Comparison of ENCODE assay signal across 8 mouse cellular contexts in the genomic region with DNA sequence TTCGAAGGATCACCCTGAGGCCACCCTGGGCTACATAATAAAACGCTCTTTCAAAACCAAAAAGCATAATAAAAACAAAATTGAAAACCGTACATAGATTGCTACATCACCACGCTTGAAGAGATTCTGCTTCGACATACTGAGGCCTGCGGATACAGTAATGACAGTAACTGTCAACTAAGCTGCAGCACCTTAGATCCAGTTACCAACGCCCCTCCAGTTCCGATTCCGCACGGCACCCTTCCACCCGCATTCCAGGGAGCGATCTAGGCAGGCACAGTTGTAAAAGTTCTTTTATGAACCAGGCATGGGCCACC. TPM values are rescaled to one million over a fixed set of nuclear protein-coding genes. Genes with fewer than 3 reads are reported as not detected.
A peak's percentile ranks its signal among the peaks of the same experiment; 100 is the strongest.
DNase-seq lines count a peak whose midpoint lies in the region; ATAC-seq lines count a peak whose summit lies in the region.

No protein-coding gene starts in this region.

- H3K36me3 ChIP-seq in kidney, embryonic 16.5 days (ENCODE audit: insufficient read depth, low read length) = peaks cover 11% of the 10 kb centered on the region
- peaks cover 14% of the 10 kb centered on the region for H3K36me3 ChIP-seq in hindbrain, embryonic 14.5 days (replicated peaks; ENCODE audit: control insufficient read depth, insufficient read depth)
- H3K36me3 ChIP-seq in midbrain, embryonic 14.5 days (ENCODE audit: control insufficient read depth, insufficient read depth, low read length) = peaks cover 14% of the 10 kb centered on the region

- peak overlapping the region; percentile 90 for H3K4me3 ChIP-seq in kidney, embryonic 16.5 days (ENCODE audit: low read length)
- peak overlapping the region; percentile 84 for H3K4me3 ChIP-seq in hindbrain, embryonic 14.5 days (replicated peaks; ENCODE audit: low read length)
- peak overlapping the region; percentile 82 for H3K4me3 ChIP-seq in midbrain, embryonic 14.5 days (replicated peaks; ENCODE audit: low read depth, low read length)

- no peak for DNase-seq in kidney, postnatal 36 days
- peak; percentile 33 for DNase-seq in hindbrain, embryonic 14.5 days (ENCODE audit: low spot score)
- DNase-seq in midbrain, embryonic 14.5 days = no peak
- DNase-seq in thymus, postnatal 4 days = no peak
- no peak for DNase-seq in urinary bladder, adult 2 months (ENCODE audit: low spot score)
- DNase-seq in gastrocnemius, postnatal 14 days = no peak

- no peak for ATAC-seq in kidney, embryonic 16.5 days (ENCODE audit: low FRiP score, low TSS enrichment)
- peak; percentile 31 for ATAC-seq in common myeloid progenitor, adult 5-6 weeks (replicated peaks; ENCODE audit: low read depth, poor library complexity, severe bottlenecking)
- no peak; the same call in 1 of the 2 replicates for ATAC-seq in hindbrain, embryonic 14.5 days (ENCODE audit: low FRiP score)
- no peak for ATAC-seq in midbrain, embryonic 14.5 days (ENCODE audit: low FRiP score, low TSS enrichment)

- H3K4me1 ChIP-seq in kidney, embryonic 16.5 days (ENCODE audit: insufficient read depth, low read length) = peaks cover 13% of the 10 kb centered on the region
- H3K4me1 ChIP-seq in hindbrain, embryonic 14.5 days (replicated peaks; ENCODE audit: control insufficient read depth, insufficient read depth, low read length) = peaks cover 24% of the 10 kb centered on the region
- H3K4me1 ChIP-seq in midbrain, embryonic 14.5 days (ENCODE audit: control insufficient read depth, insufficient read depth, low read length) = peaks cover 23% of the 10 kb centered on the region

- peak overlapping the region; percentile 50 for H3K4me2 ChIP-seq in kidney, embryonic 16.5 days (replicated peaks; ENCODE audit: low read depth, low read length)
- peak overlapping the region; percentile 98 for H3K4me2 ChIP-seq in hindbrain, embryonic 14.5 days (replicated peaks)
- H3K4me2 ChIP-seq in midbrain, embryonic 14.5 days (ENCODE audit: low read length) = peak overlapping the region; percentile 55

- no peaks in the 10 kb centered on the region for H3K9me3 ChIP-seq in kidney, embryonic 16.5 days (ENCODE audit: low read length)
- H3K9me3 ChIP-seq in hindbrain, embryonic 14.5 days (ENCODE audit: control insufficient read depth, low read length) = no peaks in the 10 kb centered on the region
- no peaks in the 10 kb centered on the region for H3K9me3 ChIP-seq in midbrain, embryonic 14.5 days (ENCODE audit: control insufficient read depth, low read length)

- H3K9ac ChIP-seq in kidney, embryonic 16.5 days (replicated peaks; ENCODE audit: low read length) = peak overlapping the region; percentile 96
- peak overlapping the region; percentile 81 for H3K9ac ChIP-seq in hindbrain, embryonic 14.5 days
- H3K9ac ChIP-seq in midbrain, embryonic 14.5 days (replicated peaks; ENCODE audit: low read length) = peak overlapping the region; percentile 92

- WGBS in kidney, embryonic 16.5 days = 3% methylated on average over 12 of the region's 12 CpGs
- 5% methylated on average over 12 of the region's 12 CpGs for WGBS in hindbrain, embryonic 14.5 days
- 5% methylated on average over 12 of the region's 12 CpGs for WGBS in midbrain, embryonic 14.5 days

- intact Hi-C loops in gastrocnemius, postnatal 14 days (cut with DNase I; ENCODE audit: low total_unique reads) = no loop called here

- no peaks in the 10 kb centered on the region for H3K27me3 ChIP-seq in kidney, embryonic 16.5 days (ENCODE audit: insufficient read depth, low read length)
- no peaks in the 10 kb centered on the region for H3K27me3 ChIP-seq in hindbrain, embryonic 14.5 days (ENCODE audit: control insufficient read depth, insufficient read depth, low read length)
- no peaks in the 10 kb centered on the region for H3K27me3 ChIP-seq in midbrain, embryonic 14.5 days (ENCODE audit: control insufficient read depth, insufficient read depth, low read length)

- H3K27ac ChIP-seq in kidney, embryonic 16.5 days (ENCODE audit: low read length) = peak overlapping the region; percentile 92
- peak overlapping the region; percentile 94 for H3K27ac ChIP-seq in hindbrain, embryonic 14.5 days
- peak overlapping the region; percentile 94 for H3K27ac ChIP-seq in midbrain, embryonic 14.5 days (replicated peaks; ENCODE audit: low read depth, low read length)

RNA-seq across cellular contexts. Expression of a gene that starts 0.7 kb away (rescaled TPM):
- 19.4 and 23.5 TPM in 2 replicates for polyA plus RNA-seq in kidney, embryonic 16.5 days (2015; fragmentation: Nextera tagmentation; extraction: Ambion mirVana)
- total RNA-seq in common myeloid progenitor, adult 5-6 weeks (2017) = 75.5 and 100 TPM in 2 replicates
- 21.3 and 21.8 TPM in 2 replicates for polyA plus RNA-seq in hindbrain, embryonic 14.5 days (2014; fragmentation: Nextera tagmentation; extraction: Ambion mirVana)
- polyA plus RNA-seq in midbrain, embryonic 14.5 days (2014; fragmentation: Nextera tagmentation; extraction: Ambion mirVana) = 24.8 and 25.1 TPM in 2 replicates
- 5.8 and 8.2 TPM in 2 replicates for polyA plus RNA-seq in urinary bladder, adult 2 months (2012; rRNA removed)
- total RNA-seq in gastrocnemius, postnatal 14 days (2021) = 10 to 100 TPM; 14.7 to 15.2 TPM
